ENCODE assay signal across 27 mouse cellular contexts in the genomic region with DNA sequence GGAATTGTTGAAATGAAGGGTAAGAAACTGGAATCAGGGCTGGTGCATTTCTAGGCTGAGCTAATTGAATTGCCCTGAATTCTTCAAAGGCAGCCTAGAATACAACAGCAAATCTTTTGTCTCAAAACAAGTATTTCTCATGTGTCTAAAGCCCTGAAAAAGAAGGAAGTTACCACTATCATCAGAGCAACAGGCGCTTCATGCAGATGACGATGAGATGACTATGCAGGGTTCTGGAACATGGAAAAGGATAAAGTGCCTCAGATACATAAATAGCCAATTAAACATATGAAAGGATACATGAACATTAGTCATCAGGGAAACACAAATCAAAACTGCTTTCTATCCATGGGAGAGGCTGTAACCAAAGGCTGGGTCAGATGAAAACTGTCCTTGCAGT. TPM values are rescaled to one million over a fixed set of nuclear protein-coding genes. Genes with fewer than 3 reads are reported as not detected.
DNase-seq lines count a peak whose midpoint lies in the region; ATAC-seq and TF ChIP-seq lines count a peak whose summit lies in the region.
"Had no signal": no experiment of that assay in that cellular context is flagged by ENCODE, and none has a peak within 500 bp of the region (broad histone marks: within the 10 kb centered on the region; RNA-seq: fewer than 3 reads in every experiment).

No protein-coding gene starts in this region.

- H3K9ac ChIP-seq in CH12.LX (ENCODE audit: insufficient read depth, low read depth) (no peak overlapping the region), MEL (ENCODE audit: control insufficient read depth, low read depth, low read length, poor library complexity, severe bottlenecking) (no peak overlapping the region)
- H3K9ac ChIP-seq: embryonic facial prominence, embryonic 13.5 days; forebrain, embryonic 12.5 days; forebrain, embryonic 15.5 days; heart, embryonic 12.5 days; heart, embryonic 15.5 days; hindbrain, embryonic 12.5 days; hindbrain, embryonic 15.5 days had no signal

- dilution Hi-C loops in CH12.LX (cut with MboI; ENCODE audit: extremely low pct_ligation_motif_present, extremely low pct_unique_long_range_greater_than_20kb, low sequenced_read_pairs): no loop called here

- H3K27ac ChIP-seq in CH12.LX (ENCODE audit: insufficient read depth, low read depth): no peak overlapping the region
- peak overlapping the region; percentile 56 for H3K27ac ChIP-seq in MEL (ENCODE audit: control insufficient read depth, low read depth, low read length)
- H3K27ac ChIP-seq: embryonic facial prominence, embryonic 10.5 days; embryonic facial prominence, embryonic 13.5 days; forebrain, embryonic 12.5 days; forebrain, embryonic 15.5 days; heart, embryonic 15.5 days; hindbrain, embryonic 12.5 days; hindbrain, embryonic 15.5 days had no signal

- TF ChIP-seq EP300 in CH12.LX (IDR thresholded peaks at IDR 0.05; ENCODE audit: low read length) (no peak), MEL (IDR thresholded peaks at IDR 0.05; ENCODE audit: low read depth in 1 of 2, low read length in 2 of 2) (peak; percentile 96)

- peaks cover 41 to 79% of the 10 kb centered on the region in 2 experiments for H3K36me3 ChIP-seq in CH12.LX (replicated peaks in 1 of 2; ENCODE audit: control insufficient read depth in 1 of 2, insufficient read depth in 1 of 2, low read length in 1 of 2)
- peaks cover 34 to 44% of the 10 kb centered on the region in 2 experiments for H3K36me3 ChIP-seq in MEL (ENCODE audit: control insufficient read depth in 1 of 2, insufficient read depth in 2 of 2, low read length in 2 of 2)

- H3K27me3 ChIP-seq in CH12.LX (replicated peaks): no peaks in the 10 kb centered on the region
- H3K27me3 ChIP-seq in MEL (ENCODE audit: control insufficient read depth in 1 of 2, insufficient read depth in 2 of 2, low read length in 2 of 2): no peaks in the 10 kb centered on the region
- H3K27me3 ChIP-seq: embryonic facial prominence, embryonic 13.5 days; forebrain, embryonic 12.5 days; forebrain, embryonic 15.5 days; heart, embryonic 12.5 days; heart, embryonic 15.5 days; hindbrain, embryonic 12.5 days; hindbrain, embryonic 15.5 days had no signal

- H3K79me2 ChIP-seq in CH12.LX (replicated peaks; ENCODE audit: control insufficient read depth, extremely low read depth, insufficient read depth, poor library complexity, severe bottlenecking) (0 out of 2 replicates have a peak, but pooled peaks cover 2% of the 10 kb centered on the region), MEL (ENCODE audit: control insufficient read depth, insufficient read depth, low read length, poor library complexity) (no peaks in the 10 kb centered on the region)

- TF ChIP-seq CTCF in CH12.LX (conservative IDR thresholded peaks at IDR 0.05 in 1 of 2, IDR thresholded peaks at IDR 0.05 in 1 of 2; ENCODE audit: low read depth in 2 of 2, low read length in 2 of 2): no peak
- TF ChIP-seq CTCF in MEL (IDR thresholded peaks at IDR 0.05 in 2 of 3, conservative IDR thresholded peaks at IDR 0.05 in 1 of 3; ENCODE audit: control insufficient read depth in 1 of 3, insufficient read depth in 1 of 3, low read depth in 2 of 3, low read length in 3 of 3, poor library complexity in 1 of 3, severe bottlenecking in 1 of 3): no peak

- intact Hi-C loops in left cerebral cortex, postnatal 4 days (cut with DNase I): no loop called here

- no peak for TF ChIP-seq RAD21 in CH12.LX (IDR thresholded peaks at IDR 0.05; ENCODE audit: low read depth, low read length)
- no peak for TF ChIP-seq RAD21 in MEL (IDR thresholded peaks at IDR 0.05; ENCODE audit: low read depth, low read length)

- in situ Hi-C loops in CH12.LX (cut with MboI; ENCODE audit: low pct_ligation_motif_present, low pct_unique_long_range_greater_than_20kb, low sequenced_read_pairs): loop anchor here (25.0 kb wide), 1 partner anchor 224 kb away; no protein-coding TSS in a partner anchor

- H3K4me2 ChIP-seq in CH12.LX (ENCODE audit: insufficient read depth, low read depth, poor library complexity, severe bottlenecking): no peak overlapping the region
- H3K4me2 ChIP-seq: embryonic facial prominence, embryonic 13.5 days; forebrain, embryonic 12.5 days; forebrain, embryonic 15.5 days; heart, embryonic 12.5 days; heart, embryonic 15.5 days; hindbrain, embryonic 12.5 days; hindbrain, embryonic 15.5 days had no signal

- H3K9me3 ChIP-seq in CH12.LX (replicated peaks; ENCODE audit: low read length) (no peaks in the 10 kb centered on the region), MEL (replicated peaks; ENCODE audit: insufficient read depth, low read length) (no peaks in the 10 kb centered on the region)
- H3K9me3 ChIP-seq: embryonic facial prominence, embryonic 10.5 days; embryonic facial prominence, embryonic 13.5 days; forebrain, embryonic 12.5 days; forebrain, embryonic 15.5 days; heart, embryonic 12.5 days; heart, embryonic 15.5 days; hindbrain, embryonic 12.5 days; hindbrain, embryonic 15.5 days had no signal

- DNase-seq in 416B (ENCODE audit: low read depth) (peak; percentile 22), CH12.LX (ENCODE audit: extremely low read depth) (no peak), MEL (ENCODE audit: low read depth, low spot score) (peak; percentile 92)
- DNase-seq in left cerebral cortex, postnatal 4 days: no peak
- DNase-seq in layer of hippocampus, adult 11-12 months (ENCODE audit: low spot score): no peak
- DNase-seq: adrenal gland, adult 2 months; adrenal gland, postnatal 25 days; cerebellum, adult 11 months; cerebellum, adult 2 months; cerebellum, adult 9-11 months; cerebellum, postnatal 25 days; embryo, embryonic 11 days; gastrocnemius, postnatal 10 days; gastrocnemius, postnatal 36 days; heart, postnatal 14 days; kidney, adult 2 months had no signal

- no peak for TF ChIP-seq POLR2A in CH12.LX (IDR thresholded peaks at IDR 0.05; ENCODE audit: low read depth, low read length)
- no peak for TF ChIP-seq POLR2A in MEL (IDR thresholded peaks at IDR 0.05; ENCODE audit: control insufficient read depth in 1 of 2, insufficient read depth in 1 of 2, low read depth in 1 of 2, low read length in 2 of 2, poor library complexity in 1 of 2)

- 0 out of 2 replicates have a peak, but pooled peaks have one; percentile 5 for ATAC-seq in common myeloid progenitor, adult 5-6 weeks (replicated peaks; ENCODE audit: low read depth, poor library complexity, severe bottlenecking)
- ATAC-seq: forebrain, embryonic 15.5 days; intestine, postnatal 0 days had no signal

- H3K4me3 ChIP-seq in CH12.LX (replicated peaks in 1 of 3; ENCODE audit: low read depth in 2 of 3, low read length in 2 of 3, poor library complexity in 1 of 3) (no peak overlapping the region), MEL (ENCODE audit: control insufficient read depth in 1 of 2, insufficient read depth in 1 of 2, low read depth in 2 of 2, low read length in 2 of 2) (no peak overlapping the region)
- H3K4me3 ChIP-seq: embryonic facial prominence, embryonic 10.5 days; embryonic facial prominence, embryonic 13.5 days; erythroblast, embryonic 14.5 days; forebrain, embryonic 12.5 days; forebrain, embryonic 15.5 days; heart, embryonic 12.5 days; heart, embryonic 15.5 days; hindbrain, embryonic 12.5 days; hindbrain, embryonic 15.5 days had no signal

- H3K4me1 ChIP-seq in CH12.LX (ENCODE audit: control insufficient read depth in 1 of 2, insufficient read depth in 2 of 2) (peaks cover 22 to 31% of the 10 kb centered on the region in 2 experiments; a peak in 3 of 4 replicates), MEL (ENCODE audit: control insufficient read depth in 1 of 2, insufficient read depth in 2 of 2, low read length in 2 of 2) (peaks cover 20 to 27% of the 10 kb centered on the region in 2 experiments)
- H3K4me1 ChIP-seq: embryonic facial prominence, embryonic 10.5 days; embryonic facial prominence, embryonic 13.5 days; forebrain, embryonic 12.5 days; forebrain, embryonic 15.5 days; heart, embryonic 12.5 days; heart, embryonic 15.5 days; hindbrain, embryonic 12.5 days; hindbrain, embryonic 15.5 days had no signal

TF ChIP-seq in CH12.LX, 34 proteins besides CTCF, POLR2A, EP300 and RAD21:
- no peak for TF ChIP-seq USF2 (conservative IDR thresholded peaks at IDR 0.05; ENCODE audit: low read depth, low read length)
- no peak for TF ChIP-seq USF1 (IDR thresholded peaks at IDR 0.05; ENCODE audit: low read depth, low read length)
- peak; percentile 46; the same call in 1 of the 2 replicates for TF ChIP-seq POLR2AphosphoS2 (IDR thresholded peaks at IDR 0.05; ENCODE audit: low read depth, low read length)

TF ChIP-seq in MEL, 35 proteins besides CTCF, POLR2A, EP300 and RAD21 (continues in another document):
- no peak; the same call in 1 of the 2 replicates for TF ChIP-seq CHD2 (IDR thresholded peaks at IDR 0.05; ENCODE audit: low read length)
- TF ChIP-seq MYB (IDR thresholded peaks at IDR 0.05; ENCODE audit: low read depth, low read length): no peak
- TF ChIP-seq ZKSCAN1 (IDR thresholded peaks at IDR 0.05; ENCODE audit: low read depth, low read length): no peak
- TF ChIP-seq UBTF (IDR thresholded peaks at IDR 0.05; ENCODE audit: borderline replicate concordance, insufficient read depth, low read depth, low read length): no peak
- TF ChIP-seq MXI1 (IDR thresholded peaks at IDR 0.05; ENCODE audit: low read depth, low read length): peak; percentile 36; the same call in 1 of the 2 replicates
- TF ChIP-seq NELFE (IDR thresholded peaks at IDR 0.05; ENCODE audit: low read depth, low read length): no peak
- no peak for TF ChIP-seq GABPA (IDR thresholded peaks at IDR 0.05; ENCODE audit: low read depth, low read length)
- TF ChIP-seq USF1 (IDR thresholded peaks at IDR 0.05; ENCODE audit: low read depth, low read length): no peak
- no peak for TF ChIP-seq ELF1 (IDR thresholded peaks at IDR 0.05; ENCODE audit: low read depth, low read length)
- no peak for TF ChIP-seq SMC3 (IDR thresholded peaks at IDR 0.05; ENCODE audit: low read depth, low read length)
- peak; percentile 97 for TF ChIP-seq TAL1 (IDR thresholded peaks at IDR 0.05; ENCODE audit: low read length)

RNA-seq across cellular contexts. Expression of gene Dnaja2, which starts 18.8 kb away (rescaled TPM):
- total RNA-seq in CH12.LX (2012; rRNA removed): 150 and 183 TPM in 2 replicates
- total RNA-seq in CH12.LX (2014; rRNA removed): 227 and 273 TPM in 2 replicates
- 471 and 538 TPM in 2 replicates for polyA plus RNA-seq in CH12.LX (2012; ENCODE audit: insufficient read length, low read depth)
- 189 and 207 TPM in 2 replicates for total RNA-seq in MEL (2012; rRNA removed)
- polyA plus RNA-seq in MEL (2012; ENCODE audit: insufficient read depth in 1 of 2, insufficient read length in 2 of 2, low read depth in 1 of 2, low replicate concordance in 2 of 2, missing spikeins in 1 of 2): 100 to 1,000 TPM in 1 of 2 experiments, not detected in 1; 307 TPM
- 111 and 117 TPM in 2 replicates for total RNA-seq in common myeloid progenitor, adult 5-6 weeks (2017)
- total RNA-seq in left cerebral cortex, postnatal 4 days (2021): 100 to 1,000 TPM; 158 to 169 TPM

RNA-seq across cellular contexts. Expression of gene Gpt2, which starts 44.0 kb away (rescaled TPM):
- total RNA-seq in CH12.LX (2012; rRNA removed) (24.8 and 50.0 TPM in 2 replicates), CH12.LX (2014; rRNA removed) (37.8 and 39.8 TPM in 2 replicates), MEL (2012; rRNA removed) (10.2 and 24.0 TPM in 2 replicates)
- polyA plus RNA-seq in CH12.LX (2012; ENCODE audit: insufficient read length, low read depth) (29.7 and 37.2 TPM in 2 replicates), MEL (2012; ENCODE audit: insufficient read depth in 1 of 2, insufficient read length in 2 of 2, low read depth in 1 of 2, low replicate concordance in 2 of 2, missing spikeins in 1 of 2) (10 to 100 TPM in 1 of 2 experiments, not detected in 1; 25.3 TPM)
- 1.1 and 3.7 TPM in 2 replicates for total RNA-seq in common myeloid progenitor, adult 5-6 weeks (2017)
- total RNA-seq in left cerebral cortex, postnatal 4 days (2021): 10 to 100 TPM; 40.0 to 40.9 TPM
- polyA plus RNA-seq: erythroblast, embryonic 14.5 days had no signal

Comparison
In these comparisons a context has a peak if more than half of its experiments do, and no peak if none do; other contexts are left out.
1. DNase-seq: peak in 416B (single experiment) and MEL (single experiment); none in CH12.LX (single experiment), left cerebral cortex, postnatal 4 days (single experiment) and layer of hippocampus, adult 11-12 months (single experiment).